In the genomic region with DNA sequence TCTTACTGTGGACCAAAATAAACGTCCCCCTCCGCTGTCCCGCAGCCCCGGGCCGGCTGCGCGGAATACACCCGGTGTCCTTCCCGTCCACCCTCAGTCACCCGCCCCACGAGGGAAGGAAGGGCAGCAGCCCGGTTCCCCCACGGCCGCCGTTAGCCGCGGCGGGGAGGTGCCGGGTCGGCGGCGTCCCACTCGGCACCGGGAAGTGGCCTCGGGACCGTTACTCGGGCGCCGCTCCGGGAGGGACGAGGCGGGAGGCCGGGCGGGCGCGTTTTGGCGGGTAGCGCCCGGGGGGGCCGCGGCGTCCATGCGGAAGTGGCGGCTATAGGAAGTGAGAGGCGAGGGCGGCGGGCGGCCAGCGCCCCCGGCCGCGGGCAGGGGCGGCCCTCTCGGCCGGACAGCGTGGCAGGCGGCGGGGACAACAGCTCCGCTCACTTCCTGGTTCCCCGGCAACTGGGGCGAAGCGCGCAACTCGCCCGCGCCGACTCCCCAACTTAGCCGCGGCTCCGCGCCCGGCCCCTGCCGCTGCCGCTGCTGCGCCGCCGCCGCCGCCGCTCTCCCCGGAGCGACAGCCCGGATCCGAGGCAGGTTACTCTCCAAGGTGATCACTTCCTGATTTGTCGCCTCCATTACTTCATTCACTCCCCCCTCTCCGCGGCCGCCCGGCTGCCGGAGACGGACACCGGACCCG, we compare ENCODE assay signal across 8 mouse cellular contexts. TPM values are rescaled to one million over a fixed set of nuclear protein-coding genes. Genes with fewer than 3 reads are reported as not detected.
DNase-seq lines count a peak whose midpoint lies in the region; ATAC-seq and TF ChIP-seq lines count a peak whose summit lies in the region.

No protein-coding gene starts in this region.

- H3K9me3 ChIP-seq in kidney, postnatal 0 days (replicated peaks; ENCODE audit: low read length), result no peaks in the 10 kb centered on the region
- H3K9me3 ChIP-seq in liver, postnatal 0 days (ENCODE audit: low read length), result no peaks in the 10 kb centered on the region
- H3K9me3 ChIP-seq in neural tube, embryonic 13.5 days, result no peaks in the 10 kb centered on the region

- under 1% methylated on average over 58 of the region's 93 CpGs for WGBS in kidney, postnatal 0 days
- WGBS in liver, postnatal 0 days (ENCODE audit: insufficient replicate concordance), result 2% methylated on average over 56 of the region's 93 CpGs
- WGBS in neural tube, embryonic 13.5 days, result under 1% methylated on average over 81 of the region's 93 CpGs

- 0 out of 2 replicates have a peak, but pooled peaks cover 10% of the 10 kb centered on the region for H3K4me1 ChIP-seq in kidney, postnatal 0 days (replicated peaks; ENCODE audit: insufficient read depth, low read length)
- peaks cover 9% of the 10 kb centered on the region for H3K4me1 ChIP-seq in liver, postnatal 0 days (ENCODE audit: insufficient read depth)
- peaks cover 21% of the 10 kb centered on the region for H3K4me1 ChIP-seq in neural tube, embryonic 13.5 days (replicated peaks)

- no peak for TF ChIP-seq CTCF in kidney, postnatal 0 days (IDR thresholded peaks at IDR 0.05; ENCODE audit: low read depth)
- TF ChIP-seq CTCF in liver, postnatal 0 days (IDR thresholded peaks at IDR 0.05; ENCODE audit: low read depth), result no peak

- H3K9ac ChIP-seq in kidney, postnatal 0 days (ENCODE audit: low read depth, low read length), result peak overlapping the region; percentile 97
- H3K9ac ChIP-seq in liver, postnatal 0 days (replicated peaks), result peak overlapping the region; percentile 91
- H3K9ac ChIP-seq in neural tube, embryonic 13.5 days, result peak overlapping the region; percentile 91

- peak; percentile 63 for DNase-seq in thymus, postnatal 0 days (ENCODE audit: low spot score)
- DNase-seq in thymus, postnatal 14 days, result no peak
- peak; percentile 19 for DNase-seq in c-Kit-positive CD71-negative TER-119-negative erythroid progenitor cells, embryonic 14.5 days (ENCODE audit: low read depth)
- DNase-seq in gastrocnemius, adult 18-20 months (ENCODE audit: low spot score), result peak; percentile 34
- DNase-seq in kidney, postnatal 0 days (ENCODE audit: low spot score), result peak; percentile 58
- no peak for DNase-seq in liver, postnatal 0 days
- peak; percentile 52 to 61 for DNase-seq in urinary bladder, postnatal 36 days (ENCODE audit: low spot score in 2 of 2)

- peak overlapping the region; percentile 70 for H3K4me2 ChIP-seq in kidney, postnatal 0 days (ENCODE audit: low read length)
- peak overlapping the region; percentile 69 for H3K4me2 ChIP-seq in liver, postnatal 0 days (ENCODE audit: low read depth, low read length)
- peak overlapping the region; percentile 79 for H3K4me2 ChIP-seq in neural tube, embryonic 13.5 days

- no peaks in the 10 kb centered on the region for H3K36me3 ChIP-seq in kidney, postnatal 0 days (ENCODE audit: insufficient read depth, low read length)
- H3K36me3 ChIP-seq in liver, postnatal 0 days (replicated peaks; ENCODE audit: insufficient read depth, low read length), result no peaks in the 10 kb centered on the region
- H3K36me3 ChIP-seq in neural tube, embryonic 13.5 days, result no peaks in the 10 kb centered on the region

- no peak for TF ChIP-seq EP300 in liver, postnatal 0 days (IDR thresholded peaks at IDR 0.05; ENCODE audit: low read depth)

- H3K4me3 ChIP-seq in kidney, postnatal 0 days (replicated peaks; ENCODE audit: low read depth, low read length), result peak overlapping the region; percentile 99
- H3K4me3 ChIP-seq in liver, postnatal 0 days (ENCODE audit: low read depth, low read length), result peak overlapping the region; percentile 91
- H3K4me3 ChIP-seq in neural tube, embryonic 13.5 days, result peak overlapping the region; percentile 99

- no peaks in the 10 kb centered on the region for H3K27me3 ChIP-seq in kidney, postnatal 0 days (ENCODE audit: insufficient read depth, low read length)
- no peaks in the 10 kb centered on the region for H3K27me3 ChIP-seq in liver, postnatal 0 days (ENCODE audit: insufficient read depth, low read length)
- H3K27me3 ChIP-seq in neural tube, embryonic 13.5 days, result no peaks in the 10 kb centered on the region

- peak; percentile 29 for ATAC-seq in kidney, postnatal 0 days (replicated peaks; ENCODE audit: low FRiP score, low read depth)
- ATAC-seq in liver, postnatal 0 days, result peak; percentile 20
- ATAC-seq in neural tube, embryonic 13.5 days (ENCODE audit: low read depth), result peak; percentile 72

- H3K27ac ChIP-seq in kidney, postnatal 0 days, result peak overlapping the region; percentile 98
- peak overlapping the region; percentile 99 for H3K27ac ChIP-seq in liver, postnatal 0 days (ENCODE audit: low read depth)
- peak overlapping the region; percentile 96 for H3K27ac ChIP-seq in neural tube, embryonic 13.5 days (replicated peaks)

RNA-seq across cellular contexts. Expression of a gene that starts 52.3 kb away (rescaled TPM):
- polyA plus RNA-seq in thymus, postnatal 0 days (2015; fragmentation: Nextera tagmentation; extraction: Ambion mirVana), result 10.2 and 11.3 TPM in 2 replicates
- total RNA-seq in gastrocnemius, adult 18-20 months (2021), result 10 to 100 TPM; 22.5 to 28.0 TPM
- 6.0 and 7.1 TPM in 2 replicates for polyA plus RNA-seq in kidney, postnatal 0 days (2015; fragmentation: Nextera tagmentation; extraction: Ambion mirVana)
- polyA plus RNA-seq in liver, postnatal 0 days (2015; fragmentation: Nextera tagmentation; extraction: Ambion mirVana), result 8.5 and 11.4 TPM in 2 replicates
- polyA plus RNA-seq in neural tube, embryonic 13.5 days (2015; fragmentation: Nextera tagmentation; extraction: Ambion mirVana), result 21.5 and 22.8 TPM in 2 replicates

Comparison
In these comparisons a context has a peak if more than half of its experiments do, and no peak if none do; other contexts are left out.
1. DNase-seq: peak in thymus, postnatal 0 days (single experiment), c-Kit-positive CD71-negative TER-119-negative erythroid progenitor cells, embryonic 14.5 days (single experiment), gastrocnemius, adult 18-20 months (single experiment), kidney, postnatal 0 days (single experiment) and urinary bladder, postnatal 36 days (2 of 2); none in thymus, postnatal 14 days (single experiment) and liver, postnatal 0 days (single experiment).
2. ATAC-seq: peak in every context shown above with its lines; median percentile 72 in neural tube, embryonic 13.5 days; 29 in kidney, postnatal 0 days; 20 in liver, postnatal 0 days.
3. Peak in every context shown above with its lines, with median percentiles within 50 percentile points of each other: H3K27ac ChIP-seq, H3K4me2 ChIP-seq, H3K4me3 ChIP-seq and H3K9ac ChIP-seq.